Mouse (Mus musculus) spleen, postnatal 36 days (tissue): ENCODE measurements around the gene Dctd.
A peak's percentile ranks its signal among the peaks of the same experiment; 100 is the strongest.

Source experiments
- DNase-seq, 2 experiments: peaks; one replicate each; pipeline ENCODE4 v3.0.0; 2022; ENCODE audit warnings: low spot score in 2 of 2, mixed read lengths in 1 of 2

The Dctd gene

DNA sequence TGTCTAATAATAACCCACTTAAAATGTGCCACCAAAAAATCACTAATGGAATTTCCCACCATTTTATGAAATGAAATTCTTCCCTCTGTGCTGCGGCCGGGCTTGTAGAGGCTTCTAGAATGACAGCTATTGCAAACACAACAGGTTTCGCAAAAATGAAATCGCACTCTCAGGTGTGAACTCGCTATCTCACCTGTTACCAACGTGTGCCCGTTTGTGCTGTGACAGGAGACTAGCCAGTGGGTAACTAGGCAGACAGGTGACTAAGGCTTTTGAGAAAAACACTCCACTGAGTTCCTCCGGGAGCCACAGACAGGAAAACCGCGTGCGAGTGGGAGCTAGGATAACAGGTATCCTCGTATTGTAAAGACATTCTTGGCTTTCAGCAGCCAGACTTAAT is at the start of gene Dctd:
Gene Dctd (plus strand): TSS at position 301 of the 400 bp plus-strand sequence.
- no peak for DNase-seq

DNA sequence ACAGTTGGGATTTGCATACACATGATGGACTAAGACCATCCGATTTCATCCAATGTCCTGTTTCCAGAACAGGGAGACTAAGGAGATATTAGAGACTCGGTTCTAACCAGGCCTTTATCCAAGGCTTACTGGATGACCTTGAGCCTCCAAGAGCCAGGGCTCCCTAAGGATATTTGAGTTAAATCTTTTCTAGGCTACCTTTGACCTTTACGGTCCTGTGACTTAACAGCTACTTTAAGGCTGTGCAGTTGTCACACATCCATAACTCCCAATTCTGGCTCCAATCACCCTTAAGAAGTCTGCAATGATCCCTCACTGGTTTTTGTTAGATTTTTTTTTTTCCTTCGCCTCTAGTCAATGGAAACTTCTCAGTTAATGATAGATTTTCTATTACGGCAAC is 45.3 kb upstream of the Dctd start:
- DNase-seq, result no peak

DNA sequence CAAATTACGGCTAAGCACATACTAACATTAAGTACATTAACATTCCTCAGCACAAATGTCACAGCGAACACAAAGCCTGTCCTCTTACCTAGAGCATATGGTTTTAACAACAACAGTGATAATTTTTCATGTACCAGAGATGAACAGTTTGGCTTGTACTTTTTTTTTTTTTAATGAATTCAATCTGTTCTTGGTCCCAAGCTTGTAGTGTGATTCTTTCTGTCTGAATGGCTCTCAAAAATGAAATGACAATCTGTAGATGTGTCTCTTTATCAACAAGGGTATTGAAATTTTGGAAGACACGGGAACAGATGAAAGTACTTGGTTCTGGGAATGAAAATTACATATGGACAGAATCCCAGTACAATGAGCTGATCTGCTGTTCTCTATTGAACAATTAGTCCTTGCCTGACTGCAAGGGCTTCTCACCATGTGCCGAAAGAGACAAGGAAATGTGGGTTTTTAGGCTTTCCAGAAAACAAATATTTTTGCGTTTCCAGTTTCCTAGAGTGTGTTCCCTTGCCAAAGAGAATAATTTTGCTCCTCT is 35.3 kb upstream of the Dctd start:
- DNase-seq, result no peak

DNA sequence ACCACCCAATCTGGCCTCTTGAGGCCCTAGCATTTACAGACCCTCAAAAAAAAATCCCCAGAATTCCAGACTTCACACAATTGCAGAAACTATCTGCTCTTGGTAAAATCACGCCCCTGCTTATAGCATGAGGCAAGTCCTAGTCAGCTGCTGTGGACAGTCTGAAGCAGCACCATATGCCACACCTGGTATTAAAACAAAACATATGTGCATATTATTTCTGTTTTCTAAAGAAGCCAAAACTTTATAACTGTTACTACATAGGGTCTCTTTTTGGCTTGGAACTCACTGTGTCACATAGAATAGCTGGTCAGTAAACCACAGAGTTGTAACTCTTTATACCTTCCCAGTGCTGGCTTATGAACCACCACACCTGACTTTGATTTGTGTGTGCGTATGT is 24.7 kb upstream of the Dctd start:
- DNase-seq, result no peak

DNA sequence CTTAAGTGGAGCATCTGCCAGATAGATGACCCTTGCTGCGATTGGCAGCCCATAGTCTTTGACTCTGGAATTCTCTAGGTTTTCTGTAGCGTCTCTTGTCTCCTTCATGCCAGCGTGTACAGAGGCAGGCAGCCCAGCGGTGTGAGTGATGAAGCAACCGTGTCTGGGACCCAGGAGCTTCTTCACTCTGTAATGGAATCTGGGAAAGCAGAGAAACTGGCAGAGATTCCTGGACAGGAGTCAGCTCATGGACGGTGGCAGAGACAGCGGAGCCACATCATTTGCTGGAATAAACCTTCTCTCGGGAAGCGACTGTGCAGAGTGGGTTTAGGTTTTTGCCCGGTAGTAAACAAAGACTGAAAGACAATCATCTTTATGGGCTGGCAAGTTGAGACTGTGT is 16.5 kb upstream of the Dctd start:
- DNase-seq, result no peak

DNA sequence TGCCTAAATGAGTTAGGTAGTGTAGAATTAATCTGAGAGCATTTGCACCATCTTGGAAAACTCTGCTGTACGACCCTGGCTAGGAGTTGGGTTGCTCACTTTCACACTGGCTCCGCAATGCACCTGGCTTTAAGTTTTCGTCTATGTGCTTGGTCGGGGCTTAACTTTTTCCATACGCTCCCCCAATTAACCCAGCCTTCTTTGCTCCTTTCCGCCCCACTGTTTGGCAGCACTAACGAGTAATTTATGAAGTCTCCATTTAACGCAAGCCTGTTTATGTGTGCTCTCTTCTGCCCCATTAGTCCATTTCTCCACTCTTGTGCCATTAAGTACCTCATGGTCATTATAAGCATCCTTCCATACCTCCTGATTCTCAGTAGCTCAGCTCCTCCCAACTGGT is 8.2 kb upstream of the Dctd start:
- no peak for DNase-seq

DNA sequence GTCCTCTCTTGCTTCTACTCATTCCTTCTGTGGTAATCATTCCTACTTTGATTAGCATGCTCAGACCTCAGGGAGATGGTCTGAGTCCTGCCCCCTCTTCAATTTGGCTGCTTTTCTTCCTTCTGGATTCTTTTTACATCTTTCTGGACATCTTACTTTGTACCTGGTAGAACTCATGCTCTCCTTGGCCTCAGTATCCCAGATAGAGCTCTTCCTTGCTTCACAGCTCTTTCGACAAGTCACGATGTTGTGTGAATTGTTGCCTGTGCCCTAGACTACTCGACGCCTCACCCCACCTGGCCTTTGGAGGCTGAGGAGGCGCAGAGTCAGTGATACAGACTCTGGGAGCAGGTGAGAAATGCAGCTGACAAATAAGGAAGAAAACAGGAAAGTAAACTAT is 3.5 kb upstream of the Dctd start:
- DNase-seq, result no peak

DNA sequence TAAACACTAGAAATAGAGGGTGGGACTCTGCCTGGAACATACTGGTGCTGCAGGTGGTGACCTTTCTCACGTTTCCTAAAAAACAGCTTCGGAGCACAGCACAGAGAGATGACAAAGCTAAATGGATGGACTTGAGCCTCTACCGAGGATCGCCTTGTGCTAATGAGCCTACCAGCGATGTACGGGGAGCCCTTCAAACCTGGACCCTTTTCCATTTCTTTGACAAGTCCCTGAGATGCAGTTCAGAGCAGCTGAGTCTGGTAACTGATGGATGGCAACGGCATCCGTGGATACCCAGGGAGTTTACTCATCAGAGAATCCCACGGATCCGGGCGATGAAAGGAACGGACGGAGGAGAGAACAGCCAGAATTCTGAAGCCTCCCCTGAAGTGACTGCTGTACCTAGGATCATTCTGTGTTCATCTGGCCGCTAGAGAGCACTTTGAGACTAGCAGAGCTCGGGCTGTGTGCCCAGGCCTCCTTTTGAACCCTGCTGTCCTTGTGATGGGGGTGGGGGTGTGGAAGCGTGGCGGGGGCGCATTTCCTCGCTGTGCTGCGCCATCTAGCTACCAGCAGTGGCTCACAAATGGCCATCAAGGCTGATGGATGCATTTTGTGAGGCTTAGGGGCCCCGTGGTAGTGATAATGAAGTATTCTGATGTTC is 1.6 kb upstream of the Dctd start:
- DNase-seq, result no peak

DNA sequence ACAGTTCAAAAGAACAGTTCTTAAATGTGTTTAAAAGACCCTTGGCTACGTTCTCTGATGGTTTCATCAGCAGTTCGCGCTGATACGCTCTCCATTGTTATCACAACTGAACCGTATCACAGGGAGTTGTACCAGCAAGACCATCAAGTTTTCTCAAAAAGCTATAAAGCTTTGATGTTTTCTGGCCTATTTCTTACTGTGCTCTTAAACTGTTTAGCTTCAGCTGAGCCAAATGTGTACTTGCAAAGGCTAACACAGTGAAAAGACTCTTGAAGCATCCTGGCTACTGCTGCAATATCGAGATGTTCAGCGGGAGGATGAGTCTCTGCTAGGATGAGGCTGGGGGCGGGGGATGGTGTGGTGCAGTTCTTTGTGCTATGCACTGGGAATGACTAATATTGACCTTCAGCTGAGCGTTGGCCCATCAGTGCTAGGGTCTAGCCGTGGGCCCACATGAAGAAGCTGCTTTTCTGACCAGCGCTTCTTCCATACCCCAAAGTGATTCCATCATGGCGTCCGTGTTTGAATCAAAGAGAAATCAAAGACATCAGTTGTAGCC is 732 bp upstream of the Dctd start:
- DNase-seq, result no peak

DNA sequence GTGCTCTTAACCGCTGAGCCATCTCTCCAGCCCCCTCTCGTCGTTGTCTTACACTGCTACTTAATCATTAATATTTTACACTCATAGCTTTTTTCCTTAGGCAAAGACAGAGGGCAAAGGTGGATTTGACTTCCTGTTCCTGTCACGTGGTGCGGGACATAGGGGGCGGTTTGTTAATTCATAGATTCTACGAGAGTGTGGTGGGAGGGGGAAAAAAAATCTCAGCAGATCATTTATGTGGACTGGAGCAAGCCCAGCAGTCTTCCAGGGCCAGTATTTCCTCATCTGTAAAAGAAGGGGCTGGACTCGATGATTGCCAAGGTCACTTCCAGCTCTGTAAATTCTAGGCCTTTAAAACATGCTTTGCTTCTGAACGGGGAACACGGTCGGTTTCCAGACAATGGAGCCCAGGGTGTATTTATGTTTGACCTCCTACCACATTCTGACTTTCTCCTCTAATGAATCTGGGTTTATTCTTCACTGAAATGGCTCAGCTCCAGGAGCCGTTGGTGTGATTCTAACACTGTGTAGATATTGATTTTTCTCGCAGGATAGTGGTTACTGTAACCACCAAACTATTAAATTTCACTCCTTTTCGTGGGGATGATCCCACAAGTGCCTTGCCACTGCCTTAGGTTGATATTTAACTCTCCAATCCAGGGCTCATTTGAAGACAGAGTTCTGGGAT is 1.4 kb downstream of the Dctd start:
- no peak for DNase-seq

DNA sequence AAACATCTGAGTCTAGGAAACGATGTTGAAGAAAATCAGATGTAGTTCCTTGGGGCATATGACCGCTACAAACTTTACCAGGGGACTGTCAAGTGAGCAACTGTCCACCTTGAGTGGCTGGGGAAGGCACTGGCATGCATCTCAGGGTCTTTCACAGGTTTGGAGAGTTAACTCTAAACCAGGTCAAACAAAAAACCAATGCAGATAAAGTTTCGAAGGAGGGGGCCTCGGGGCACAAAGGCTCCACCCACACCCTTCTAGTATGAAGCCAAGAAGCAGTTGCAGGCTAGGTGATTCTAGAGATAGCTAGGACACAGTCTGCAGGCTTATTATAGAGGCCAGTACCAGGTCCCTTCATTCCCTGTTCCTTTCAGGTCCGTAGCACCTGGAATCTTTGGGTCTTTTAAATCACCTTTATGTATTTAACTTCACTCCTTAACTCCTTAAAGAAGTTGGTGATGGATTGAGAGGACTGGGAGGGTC is 10.5 kb downstream of the Dctd start:
- DNase-seq, result no peak

DNA sequence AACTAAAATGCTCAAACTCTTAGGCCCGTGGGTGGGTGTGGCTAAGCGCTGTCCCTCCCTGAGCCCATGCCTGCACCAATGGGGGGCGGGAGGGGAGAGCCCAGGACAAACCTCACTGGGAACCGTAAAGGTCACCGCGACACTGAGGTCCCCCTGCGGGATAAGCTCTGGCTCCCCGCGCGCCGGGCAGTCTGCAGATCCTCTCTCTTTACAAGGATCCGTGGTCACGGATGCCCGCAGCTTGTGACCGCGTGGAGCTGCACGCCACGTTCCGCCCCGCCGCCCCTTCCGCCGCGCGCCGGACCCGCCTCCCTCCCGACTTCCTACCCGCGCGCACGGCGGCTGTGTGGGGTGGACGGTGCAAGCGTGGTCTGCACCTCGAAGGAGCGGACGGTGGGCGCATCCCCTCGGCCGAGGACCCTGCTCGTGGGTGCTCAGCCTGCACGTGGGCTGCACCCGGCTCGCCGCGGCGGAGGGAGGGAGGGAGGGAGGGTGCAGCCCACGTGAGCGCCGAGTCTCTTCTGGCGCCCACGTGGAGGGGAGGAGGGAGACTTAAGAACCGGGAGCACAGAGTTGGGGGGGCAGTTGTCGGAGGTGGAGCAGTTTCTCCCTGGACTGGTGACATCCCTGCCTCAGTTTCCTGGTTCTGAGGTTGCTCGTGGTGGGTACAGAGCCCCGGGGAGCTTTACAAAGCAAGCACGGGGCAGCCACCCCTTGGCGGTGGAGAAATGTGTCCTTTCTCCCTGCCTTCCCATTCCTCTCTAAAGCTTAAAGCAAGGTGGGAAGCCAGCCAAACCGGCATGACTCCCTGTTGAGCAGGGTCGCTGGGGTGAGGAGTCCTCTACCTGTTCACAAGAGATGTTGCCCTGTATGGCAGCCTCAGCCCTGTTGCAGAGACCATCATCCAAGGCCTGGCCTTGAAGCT is 11.2 kb downstream of the Dctd start:
- DNase-seq, result peak; percentile 18 to 23

DNA sequence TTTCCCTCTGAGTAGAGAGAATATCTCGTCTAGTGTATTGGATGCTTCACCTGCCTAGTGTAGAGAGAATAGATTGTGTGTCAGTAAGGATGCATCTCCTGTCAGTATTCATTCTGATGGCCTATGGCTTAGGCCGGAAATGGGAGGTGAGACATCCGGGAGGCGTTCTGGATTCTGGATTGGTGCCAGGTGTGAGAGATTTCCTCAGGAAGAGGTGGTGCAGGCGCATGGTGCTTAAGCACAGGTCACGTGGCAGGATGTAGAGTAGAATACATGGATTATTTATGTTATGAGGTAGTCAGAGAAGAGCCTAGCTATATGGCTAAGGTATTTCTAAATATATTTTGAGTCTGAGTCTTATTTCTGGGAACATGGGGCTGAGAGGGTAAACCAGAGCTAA is 15.7 kb downstream of the Dctd start:
- no peak for DNase-seq

DNA sequence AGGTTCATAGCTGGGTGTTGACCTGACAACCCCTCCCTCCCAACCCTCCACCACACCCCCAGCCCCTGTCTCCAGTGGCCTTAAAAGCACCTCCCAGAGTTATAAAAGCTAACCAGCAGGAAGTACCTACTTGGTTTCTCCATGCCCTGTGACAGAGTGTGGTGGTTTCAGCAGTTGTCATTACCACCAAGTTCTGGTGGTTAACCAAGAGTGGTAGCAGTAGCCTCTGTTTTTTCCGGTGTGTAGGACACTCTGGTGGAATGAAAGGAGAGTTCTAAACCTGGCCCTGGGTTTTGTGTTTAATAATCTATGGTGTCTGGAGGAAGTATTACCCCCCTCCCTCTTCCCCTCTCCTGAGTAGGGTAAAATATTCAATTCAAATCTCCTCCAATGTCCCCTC is 24.1 kb downstream of the Dctd start:
- no peak for DNase-seq

DNA sequence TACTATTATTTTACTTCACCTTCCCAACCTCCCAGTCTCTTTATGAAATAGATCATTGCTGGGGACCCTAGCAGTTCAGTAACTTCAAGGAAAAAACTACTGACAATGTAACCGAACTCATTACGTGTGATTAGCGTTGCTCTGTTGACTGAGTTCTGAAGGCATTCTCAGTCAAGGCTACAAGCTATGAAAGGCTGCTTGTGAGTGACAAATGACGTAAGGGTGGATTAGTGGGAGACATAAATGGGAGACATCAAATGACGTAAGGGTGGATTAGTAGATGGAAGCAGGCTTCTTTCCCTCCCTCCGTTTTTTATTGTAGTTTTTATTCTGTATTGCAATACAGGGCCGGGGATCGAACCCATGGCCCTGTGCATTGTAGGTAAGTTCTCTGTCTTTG is 26.0 kb downstream of the Dctd start:
- DNase-seq, result no peak

DNA sequence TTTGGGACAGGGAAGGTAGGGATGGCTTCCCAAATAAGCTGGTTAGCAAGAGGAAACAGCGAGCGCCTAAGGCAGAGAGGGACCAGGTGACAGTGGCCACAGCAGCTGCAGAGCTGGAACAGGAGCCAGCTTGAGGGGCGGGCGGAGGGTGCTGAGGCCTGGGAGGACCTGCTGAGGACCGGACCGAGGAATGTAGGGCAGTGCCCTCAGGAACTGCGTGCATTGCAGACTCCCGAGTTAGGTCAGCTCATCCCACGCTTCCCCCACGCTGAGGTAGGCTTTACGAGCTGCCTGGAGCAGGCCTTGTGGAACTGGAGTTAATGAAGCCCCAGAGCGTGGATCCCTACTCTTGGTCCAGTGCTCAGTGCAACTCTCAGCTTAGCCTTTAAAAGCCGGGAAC is 28.1 kb downstream of the Dctd start:
- DNase-seq, result no peak

DNA sequence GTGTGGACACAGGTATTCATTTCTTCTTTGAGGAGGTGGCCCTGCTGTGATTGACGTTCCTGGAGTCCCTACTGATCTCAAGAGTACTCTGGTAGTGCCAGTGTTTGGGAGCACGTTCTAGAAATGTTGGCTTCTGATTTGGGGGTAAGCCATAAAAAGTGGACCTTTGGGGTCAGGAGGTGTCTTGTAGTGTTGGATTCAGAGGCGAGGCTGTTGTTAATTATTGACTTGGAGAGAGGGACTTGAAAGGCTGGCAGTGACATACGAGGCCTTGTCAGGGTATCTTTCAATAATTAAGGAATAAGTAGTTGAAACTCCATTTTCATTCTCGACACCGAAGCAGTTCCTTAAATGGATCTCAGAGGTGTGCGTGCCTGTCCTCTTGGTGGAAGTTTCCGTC is 31.4 kb downstream of the Dctd start:
- DNase-seq, result no peak

DNA sequence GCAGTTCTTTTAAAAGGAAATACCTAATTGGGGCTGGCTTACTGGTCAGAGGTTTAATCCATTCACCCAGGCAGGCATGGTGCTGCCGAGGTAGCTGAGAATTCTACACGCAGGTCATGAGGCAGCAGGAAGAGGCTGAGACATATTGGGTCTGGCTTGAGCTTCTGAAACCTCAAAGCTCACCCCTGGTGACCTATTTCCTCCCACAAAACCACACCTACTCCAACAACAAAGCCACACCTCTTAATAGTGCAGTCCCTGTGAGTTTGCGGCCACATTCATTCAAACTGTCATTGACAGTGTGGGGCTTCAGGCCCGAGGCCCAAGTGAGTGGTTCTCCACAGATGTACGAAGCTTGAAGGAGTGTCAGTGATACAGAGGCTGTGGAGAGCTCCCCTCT is 34.4 kb downstream of the Dctd start:
- no peak for DNase-seq

DNA sequence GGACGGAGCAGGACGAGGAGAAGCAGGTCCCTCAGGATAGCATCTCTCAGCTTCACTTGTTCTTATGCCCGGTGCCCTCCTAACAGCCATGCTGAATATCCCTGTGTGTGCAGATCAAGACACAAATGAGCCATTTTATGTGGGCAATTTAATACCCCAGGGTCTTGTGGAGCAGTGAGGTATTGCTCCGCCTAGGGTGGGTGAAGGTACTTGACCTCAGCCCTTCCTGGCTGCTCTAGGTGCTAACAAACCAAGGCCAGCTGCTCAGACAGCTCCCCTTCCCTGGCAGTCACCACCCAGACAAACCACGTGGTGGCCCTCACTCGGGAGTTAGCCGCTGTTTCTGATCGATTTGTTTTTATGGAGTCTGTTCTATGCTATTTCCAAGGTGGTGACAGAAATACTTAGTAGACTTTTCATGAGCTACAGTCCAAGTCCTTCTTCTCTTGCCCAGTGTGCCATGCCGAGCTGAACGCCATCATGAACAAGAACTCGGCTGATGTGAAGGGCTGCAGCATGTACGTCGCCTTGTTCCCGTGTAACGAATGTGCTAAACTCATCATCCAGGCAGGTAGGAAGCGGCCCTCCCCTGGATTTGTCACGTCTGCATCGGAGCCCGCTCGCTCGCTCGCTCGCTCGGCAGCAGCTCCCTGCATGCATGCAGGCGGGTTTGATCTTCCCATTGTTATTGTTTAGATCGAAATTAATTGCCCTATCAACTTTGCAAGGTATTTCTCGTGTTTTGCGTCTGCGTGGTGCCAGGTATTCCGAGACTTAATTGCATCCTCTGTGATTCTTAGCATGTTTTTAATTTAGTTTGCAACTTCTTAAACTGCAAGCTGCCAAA is 38.1 kb downstream of the Dctd start:
- no peak for DNase-seq

DNA sequence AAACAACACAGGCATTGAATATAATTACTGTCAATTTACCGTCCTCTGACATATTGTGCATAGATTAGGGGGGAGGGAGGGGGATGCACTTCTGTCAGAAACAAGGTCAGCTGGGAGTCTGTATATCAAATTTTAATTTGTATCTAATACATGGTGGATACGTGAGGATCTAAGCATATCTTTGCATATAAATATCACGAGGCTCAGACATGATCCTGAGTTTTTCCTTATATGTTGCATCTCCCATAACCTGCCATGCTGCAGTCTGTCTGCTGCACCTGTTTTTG is 38.7 kb downstream of the Dctd start:
- DNase-seq, result no peak

DNA sequence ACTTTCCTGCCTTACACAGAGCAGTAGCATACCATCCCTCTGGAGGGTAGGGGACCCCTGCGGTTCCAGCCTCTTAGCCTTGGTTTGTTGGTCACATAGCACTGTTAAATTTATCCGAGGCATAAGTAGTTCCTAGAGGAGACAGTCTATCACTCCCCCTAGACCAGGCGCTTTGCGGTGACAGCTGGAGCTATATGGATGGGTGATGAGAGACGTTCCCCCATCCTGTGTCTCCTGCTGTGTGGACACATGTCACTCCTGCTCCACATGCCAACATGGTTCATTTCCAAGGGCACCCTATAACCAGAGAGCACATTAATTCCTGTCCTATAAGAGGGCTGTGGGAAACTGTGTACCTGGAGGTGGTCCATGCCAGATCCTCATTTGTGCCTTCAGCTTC is 42.1 kb downstream of the Dctd start:
- no peak for DNase-seq
